Mouse (Mus musculus): ENCODE results near the gene Colec11. TPM values are rescaled to one million over a fixed set of nuclear protein-coding genes. Genes with fewer than 3 reads are reported as not detected.

Gene Colec11
- polyA plus RNA-seq, 1 experiment from 2014 or later: 1.5 TPM

GRCm38 (mm10) chr12:28590428-28590827, 32.7 kb downstream of the Colec11 start:
- Histone ChIP-seq H3K36me3 (ENCODE audit: control insufficient read depth, insufficient read depth, low read length) (no peaks in the 10 kb centered on the region), H3K9ac (ENCODE audit: low read length) (no peak overlapping the region), H3K9me3 (replicated peaks; ENCODE audit: control insufficient read depth, low read length) (no peaks in the 10 kb centered on the region), H3K27me3 (ENCODE audit: control insufficient read depth, insufficient read depth, low read length) (no peaks in the 10 kb centered on the region), H3K4me1 (ENCODE audit: control insufficient read depth, insufficient read depth, low read length) (no peaks in the 10 kb centered on the region), H3K4me3 (replicated peaks; ENCODE audit: low read length) (no peak overlapping the region), H3K27ac (ENCODE audit: low read length) (no peak overlapping the region), H3K4me2 (ENCODE audit: low read depth, low read length) (no peak overlapping the region)
- ATAC-seq (ENCODE audit: insufficient read depth, low FRiP score): no peak
- WGBS: 48% methylated on average over 13 of the region's 13 CpGs

GRCm38 (mm10) chr12:28589090-28589868, 33.9 kb downstream of the Colec11 start:
- H3K27me3 ChIP-seq (ENCODE audit: control insufficient read depth, insufficient read depth, low read length): no peaks in the 10 kb centered on the region
- no peaks in the 10 kb centered on the region for H3K9me3 ChIP-seq (replicated peaks; ENCODE audit: control insufficient read depth, low read length)
- no peak overlapping the region for H3K27ac ChIP-seq (ENCODE audit: low read length)
- peak overlapping the region; percentile 75 for H3K4me2 ChIP-seq (ENCODE audit: low read depth, low read length)
- ATAC-seq (ENCODE audit: insufficient read depth, low FRiP score): peak; percentile 84
- peak overlapping the region; percentile 47 for H3K4me3 ChIP-seq (replicated peaks; ENCODE audit: low read length)
- 8% methylated on average over 24 of the region's 24 CpGs for WGBS
- H3K4me1 ChIP-seq (ENCODE audit: control insufficient read depth, insufficient read depth, low read length): no peaks in the 10 kb centered on the region
- H3K36me3 ChIP-seq (ENCODE audit: control insufficient read depth, insufficient read depth, low read length): no peaks in the 10 kb centered on the region
- H3K9ac ChIP-seq (ENCODE audit: low read length): peak overlapping the region; percentile 53

GRCm38 (mm10) chr12:28587949-28588348, 35.2 kb downstream of the Colec11 start:
- no peaks in the 10 kb centered on the region for H3K9me3 ChIP-seq (replicated peaks; ENCODE audit: control insufficient read depth, low read length)
- H3K4me1 ChIP-seq (ENCODE audit: control insufficient read depth, insufficient read depth, low read length): no peaks in the 10 kb centered on the region
- no peak for ATAC-seq (ENCODE audit: insufficient read depth, low FRiP score)
- no peak overlapping the region for H3K4me3 ChIP-seq (replicated peaks; ENCODE audit: low read length)
- WGBS: 74% methylated on average over 6 of the region's 6 CpGs
- no peak overlapping the region for H3K4me2 ChIP-seq (ENCODE audit: low read depth, low read length)
- H3K27ac ChIP-seq (ENCODE audit: low read length): no peak overlapping the region
- no peaks in the 10 kb centered on the region for H3K36me3 ChIP-seq (ENCODE audit: control insufficient read depth, insufficient read depth, low read length)
- no peaks in the 10 kb centered on the region for H3K27me3 ChIP-seq (ENCODE audit: control insufficient read depth, insufficient read depth, low read length)
- H3K9ac ChIP-seq (ENCODE audit: low read length): no peak overlapping the region

- WGBS: 71% methylated on average over 3 of the region's 3 CpGs
- Histone ChIP-seq H3K4me1 (ENCODE audit: control insufficient read depth, insufficient read depth, low read length) (no peaks in the 10 kb centered on the region), H3K27ac (ENCODE audit: low read length) (no peak overlapping the region), H3K36me3 (ENCODE audit: control insufficient read depth, insufficient read depth, low read length) (no peaks in the 10 kb centered on the region), H3K4me2 (ENCODE audit: low read depth, low read length) (no peak overlapping the region), H3K9ac (ENCODE audit: low read length) (no peak overlapping the region), H3K9me3 (replicated peaks; ENCODE audit: control insufficient read depth, low read length) (no peaks in the 10 kb centered on the region), H3K27me3 (ENCODE audit: control insufficient read depth, insufficient read depth, low read length) (no peaks in the 10 kb centered on the region), H3K4me3 (replicated peaks; ENCODE audit: low read length) (no peak overlapping the region)
- ATAC-seq (ENCODE audit: insufficient read depth, low FRiP score): no peak
Observed at GRCm38 (mm10) chr12:28584036-28584435, 39.1 kb downstream of the Colec11 start.

GRCm38 (mm10) chr12:28582423-28582822, 40.8 kb downstream of the Colec11 start, which contains the start of gene Allc:
Gene Allc, minus strand, starts transcription at chr12:28582523.
- Histone ChIP-seq H3K4me2 (ENCODE audit: low read depth, low read length) (no peak within 1 kb of the TSS), H3K4me3 (replicated peaks; ENCODE audit: low read length) (no peak within 1 kb of the TSS), H3K9ac (ENCODE audit: low read length) (no peak within 1 kb of the TSS), H3K9me3 (replicated peaks; ENCODE audit: control insufficient read depth, low read length) (no peaks in the 10 kb centered on the region), H3K27ac (ENCODE audit: low read length) (no peak within 1 kb of the TSS), H3K4me1 (ENCODE audit: control insufficient read depth, insufficient read depth, low read length) (no peaks in the 10 kb centered on the region), H3K27me3 (ENCODE audit: control insufficient read depth, insufficient read depth, low read length) (no peaks in the 10 kb centered on the region), H3K36me3 (ENCODE audit: control insufficient read depth, insufficient read depth, low read length) (no peaks in the 10 kb centered on the region)
- WGBS: 68% methylated on average over 8 of the region's 8 CpGs
- ATAC-seq (ENCODE audit: insufficient read depth, low FRiP score): no peak

- Histone ChIP-seq H3K36me3 (ENCODE audit: control insufficient read depth, insufficient read depth, low read length) (no peaks in the 10 kb centered on the region), H3K4me1 (ENCODE audit: control insufficient read depth, insufficient read depth, low read length) (no peaks in the 10 kb centered on the region), H3K27ac (ENCODE audit: low read length) (no peak overlapping the region), H3K9ac (ENCODE audit: low read length) (no peak overlapping the region), H3K27me3 (ENCODE audit: control insufficient read depth, insufficient read depth, low read length) (no peaks in the 10 kb centered on the region), H3K9me3 (replicated peaks; ENCODE audit: control insufficient read depth, low read length) (no peaks in the 10 kb centered on the region), H3K4me3 (replicated peaks; ENCODE audit: low read length) (no peak overlapping the region), H3K4me2 (ENCODE audit: low read depth, low read length) (no peak overlapping the region)
- no peak for ATAC-seq (ENCODE audit: insufficient read depth, low FRiP score)
- WGBS: 29% methylated on average over 4 of the region's 4 CpGs
Observed at GRCm38 (mm10) chr12:28579132-28579531, 44.0 kb downstream of the Colec11 start.

- Histone ChIP-seq H3K36me3 (ENCODE audit: control insufficient read depth, insufficient read depth, low read length) (no peaks in the 10 kb centered on the region), H3K27me3 (ENCODE audit: control insufficient read depth, insufficient read depth, low read length) (no peaks in the 10 kb centered on the region), H3K9ac (ENCODE audit: low read length) (no peak overlapping the region), H3K4me1 (ENCODE audit: control insufficient read depth, insufficient read depth, low read length) (no peaks in the 10 kb centered on the region), H3K4me2 (ENCODE audit: low read depth, low read length) (no peak overlapping the region), H3K27ac (ENCODE audit: low read length) (no peak overlapping the region), H3K4me3 (replicated peaks; ENCODE audit: low read length) (no peak overlapping the region), H3K9me3 (replicated peaks; ENCODE audit: control insufficient read depth, low read length) (no peaks in the 10 kb centered on the region)
- no peak for ATAC-seq (ENCODE audit: insufficient read depth, low FRiP score)
- 84% methylated on average over 3 of the region's 3 CpGs for WGBS
Observed at GRCm38 (mm10) chr12:28578147-28578546, 45.0 kb downstream of the Colec11 start.

- H3K9me3 ChIP-seq (replicated peaks; ENCODE audit: control insufficient read depth, low read length): no peaks in the 10 kb centered on the region
- H3K36me3 ChIP-seq (ENCODE audit: control insufficient read depth, insufficient read depth, low read length): no peaks in the 10 kb centered on the region
- H3K9ac ChIP-seq (ENCODE audit: low read length): no peak overlapping the region
- no peaks in the 10 kb centered on the region for H3K27me3 ChIP-seq (ENCODE audit: control insufficient read depth, insufficient read depth, low read length)
- 70% methylated on average over 6 of the region's 6 CpGs for WGBS
- ATAC-seq (ENCODE audit: insufficient read depth, low FRiP score): no peak
- H3K4me3 ChIP-seq (replicated peaks; ENCODE audit: low read length): no peak overlapping the region
- no peak overlapping the region for H3K27ac ChIP-seq (ENCODE audit: low read length)
- no peak overlapping the region for H3K4me2 ChIP-seq (ENCODE audit: low read depth, low read length)
- H3K4me1 ChIP-seq (ENCODE audit: control insufficient read depth, insufficient read depth, low read length): no peaks in the 10 kb centered on the region
Observed at GRCm38 (mm10) chr12:28575366-28576070, 47.7 kb downstream of the Colec11 start.

- ATAC-seq (ENCODE audit: insufficient read depth, low FRiP score): no peak
- Histone ChIP-seq H3K9ac (ENCODE audit: low read length) (no peak overlapping the region), H3K27ac (ENCODE audit: low read length) (no peak overlapping the region), H3K36me3 (ENCODE audit: control insufficient read depth, insufficient read depth, low read length) (no peaks in the 10 kb centered on the region), H3K4me1 (ENCODE audit: control insufficient read depth, insufficient read depth, low read length) (no peaks in the 10 kb centered on the region), H3K27me3 (ENCODE audit: control insufficient read depth, insufficient read depth, low read length) (no peaks in the 10 kb centered on the region), H3K4me3 (replicated peaks; ENCODE audit: low read length) (no peak overlapping the region), H3K9me3 (replicated peaks; ENCODE audit: control insufficient read depth, low read length) (no peaks in the 10 kb centered on the region), H3K4me2 (ENCODE audit: low read depth, low read length) (no peak overlapping the region)
- 75% methylated on average over 2 of the region's 2 CpGs for whole genome bisulfite sequencing
Observed at GRCm38 (mm10) chr12:28572241-28572640, 50.9 kb downstream of the Colec11 start.

All from stomach, embryonic 16.5 days (tissue).